Mouse (Mus musculus) embryo, embryonic 11 days (tissue): ENCODE results near the gene Fam43b.
A peak's percentile ranks its signal among the peaks of the same experiment; 100 is the strongest.
"Not testable (repeated sequence)": the region's sequence is repeated elsewhere in the genome, so short reads cannot be mapped to it uniquely, and the experiment has no call there.

Experiments
- DNase-seq: peaks from one replicate; pipeline ENCODE4 v3.0.0-alpha.2; 2015

Fam43b gene

GRCm38 (mm10) chr4:138395971-138396645, at the start of gene Fam43b:
Gene Fam43b, minus strand, starts transcription at chr4:138396528.
- DNase-seq, result peak; percentile 49

DNA sequence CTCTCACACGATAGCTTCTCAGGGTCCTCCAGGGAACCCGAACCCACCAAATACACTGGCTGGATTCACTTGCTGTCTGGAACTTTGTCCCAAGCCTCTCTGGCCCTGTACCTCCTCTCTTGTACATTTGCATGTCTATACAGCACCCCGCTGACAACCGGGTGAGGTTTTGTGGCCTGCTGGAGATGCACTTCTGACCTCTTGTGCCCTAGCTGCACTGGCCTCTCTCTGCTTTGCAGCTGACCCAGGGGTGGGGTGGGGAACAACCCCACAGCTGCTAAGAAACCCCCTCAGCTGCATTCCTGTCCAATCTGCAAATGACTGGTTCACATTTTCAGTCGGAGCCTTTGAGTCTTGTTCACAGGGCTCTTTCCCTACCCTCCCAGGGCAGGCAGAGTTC, 48.6 kb upstream of the Fam43b start:
- DNase-seq, result no peak

DNA sequence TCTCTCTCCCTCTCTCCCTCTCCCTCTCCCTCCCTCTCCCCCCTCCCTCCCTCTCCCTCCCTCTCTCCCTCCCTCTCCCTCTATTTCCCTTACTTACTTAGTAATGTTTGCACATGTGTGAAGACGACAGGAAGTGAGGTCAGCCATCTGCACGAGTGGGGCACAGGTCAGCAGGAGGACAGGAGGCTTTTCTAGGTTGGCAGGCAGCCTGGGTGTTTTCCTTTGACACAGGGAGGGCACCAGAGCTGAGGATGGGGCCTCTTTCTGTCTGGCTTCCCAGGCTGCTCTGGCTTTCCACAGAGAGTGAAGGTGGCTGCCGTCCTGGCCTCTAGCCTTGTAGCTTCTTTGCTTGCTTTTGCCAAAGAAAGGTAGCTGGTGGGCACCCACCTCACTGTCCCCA, 43.7 kb upstream of the Fam43b start:
- DNase-seq, result no peak

GRCm38 (mm10) chr4:138434347-138435316, 38.3 kb upstream of the Fam43b start, which contains the start of gene Mul1:
Gene Mul1, plus strand, starts transcription at chr4:138434671.
- DNase-seq, result peak; percentile 96

DNA sequence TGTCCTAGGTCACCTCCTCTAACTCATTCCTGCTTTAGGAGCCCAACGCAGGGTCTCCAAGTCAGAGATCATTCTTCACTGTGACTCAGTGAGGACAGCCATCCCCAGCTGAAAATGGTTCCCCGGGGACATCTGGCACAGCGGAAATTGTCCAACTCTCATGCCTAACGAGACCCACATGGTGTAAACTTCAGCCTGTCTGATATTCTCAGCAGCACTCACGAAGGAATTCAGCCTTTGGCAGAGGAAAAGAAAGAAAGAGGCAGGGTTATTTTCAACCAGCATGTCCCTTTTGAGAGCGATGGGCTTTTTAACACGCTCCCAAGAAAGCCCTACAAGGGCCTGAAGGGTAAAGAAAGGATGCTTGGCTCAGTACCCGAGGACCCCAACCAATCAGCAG, 35.0 kb upstream of the Fam43b start:
- DNase-seq, result no peak

DNA sequence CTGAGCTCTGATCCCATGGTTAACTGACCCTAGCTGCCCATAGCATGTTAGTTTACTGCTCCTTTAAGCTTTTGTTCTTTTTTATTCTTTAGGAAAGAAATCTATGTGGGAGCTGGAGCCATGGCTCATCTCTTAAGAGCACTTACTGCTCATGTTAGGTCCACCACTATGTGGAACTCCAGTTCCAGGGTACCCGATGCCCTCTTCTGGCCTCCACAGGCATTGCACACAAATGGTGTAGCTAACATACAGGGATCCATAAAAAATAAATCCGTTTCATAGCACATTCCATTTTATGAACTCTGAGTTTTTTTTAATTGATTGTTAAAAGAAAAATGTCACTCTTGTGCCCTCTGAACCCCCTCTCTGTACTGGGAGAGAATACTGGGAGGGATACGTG, 33.5 kb upstream of the Fam43b start:
- no peak for DNase-seq

DNA sequence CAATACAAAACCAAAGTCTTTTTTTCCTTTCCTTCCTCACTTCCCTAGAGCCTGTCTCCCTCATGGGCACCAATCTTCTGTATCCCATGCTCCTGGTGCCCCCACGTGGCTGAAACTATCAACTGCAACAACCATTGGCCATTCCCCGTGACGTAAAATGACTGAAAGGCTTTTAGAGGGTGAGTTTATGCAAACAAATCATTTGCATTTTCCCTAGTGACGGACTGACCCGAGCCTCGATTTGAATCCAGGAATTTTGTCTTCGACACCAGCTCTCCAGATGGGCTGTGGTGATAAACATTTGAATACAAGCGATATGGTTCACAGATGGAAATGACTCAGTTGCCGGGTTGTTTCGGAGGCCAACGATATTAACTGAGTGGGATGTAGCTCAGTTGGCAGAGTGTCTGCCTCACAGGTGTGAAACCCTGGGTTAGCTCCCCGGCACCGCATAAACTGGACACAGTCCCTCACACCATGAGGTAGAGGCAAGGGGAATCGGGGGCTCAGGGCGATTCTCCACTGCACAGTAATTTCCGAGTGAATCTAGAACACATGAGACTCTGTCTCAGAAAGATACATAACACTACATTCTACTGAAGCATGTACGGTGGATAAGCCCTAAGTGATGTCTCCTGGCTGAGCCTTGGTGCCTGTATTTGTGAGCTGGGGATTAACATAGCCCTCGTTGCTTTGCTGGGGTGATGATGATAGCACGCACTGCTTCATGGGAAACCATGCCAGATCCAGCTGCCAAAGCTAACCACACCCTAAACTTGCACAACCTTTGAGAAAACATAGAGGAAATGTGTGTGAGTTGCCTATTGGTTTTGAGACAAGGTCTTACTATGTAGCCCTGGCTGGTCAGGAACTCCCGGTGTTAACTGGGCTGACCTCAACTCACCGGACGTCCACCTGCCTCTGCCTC, 30.7 kb upstream of the Fam43b start:
- DNase-seq, result peak; percentile 78

- not testable (repeated sequence) for DNase-seq
Observed at GRCm38 (mm10) chr4:138425604-138426003, 29.3 kb upstream of the Fam43b start.

- no peak for DNase-seq
Observed at GRCm38 (mm10) chr4:138425028-138425427, 28.7 kb upstream of the Fam43b start.

DNA sequence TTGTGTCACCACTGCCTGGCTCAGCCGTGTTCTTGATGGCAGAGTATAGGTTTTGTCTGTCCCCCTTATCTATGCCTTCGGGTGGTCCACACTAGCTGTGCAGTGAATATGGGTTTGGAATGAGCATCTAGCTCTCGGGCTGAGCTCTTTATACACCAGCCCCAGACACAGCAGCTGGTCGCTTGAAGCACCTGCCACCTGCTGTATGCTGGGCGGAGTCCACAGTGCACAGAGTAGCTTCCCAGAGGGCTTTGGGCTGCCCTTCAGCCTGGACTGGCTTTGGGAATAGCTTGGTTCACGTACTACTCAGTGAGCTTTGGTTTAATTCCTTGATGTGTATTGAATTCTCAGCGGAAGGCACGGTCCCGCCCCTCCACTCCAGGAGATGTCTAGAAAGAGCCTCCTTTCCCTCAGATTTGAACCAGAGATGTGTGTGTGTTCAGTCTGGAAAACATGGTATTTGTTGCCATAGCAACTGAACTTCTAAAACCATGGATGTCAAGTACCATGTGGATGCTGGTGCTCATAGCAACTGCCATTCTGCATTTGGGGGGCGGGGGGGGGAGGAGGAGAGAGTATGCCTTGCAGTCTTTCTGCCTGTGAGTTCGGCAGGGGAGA, 22.1 kb upstream of the Fam43b start:
- no peak for DNase-seq

DNA sequence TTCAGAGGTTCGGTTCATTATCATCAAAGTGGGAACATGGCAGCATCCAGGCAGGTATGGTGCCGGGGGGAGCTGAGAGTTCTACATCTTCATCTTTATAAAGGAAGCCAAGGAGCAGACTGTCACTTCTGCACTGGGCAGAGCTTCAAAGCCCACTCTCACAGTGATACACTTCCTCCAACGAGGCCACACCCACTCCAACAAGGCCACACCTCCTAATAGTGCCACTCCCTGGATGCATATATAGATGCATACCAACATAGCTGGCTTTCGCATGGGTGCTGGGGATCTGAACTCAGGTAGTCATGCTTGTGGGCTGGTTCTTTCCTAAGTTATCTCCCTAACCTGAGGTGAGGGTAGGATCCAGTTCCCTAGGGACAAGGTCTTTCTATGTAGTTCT, 21.6 kb upstream of the Fam43b start:
- DNase-seq, result no peak

- DNase-seq, result no peak
Observed at GRCm38 (mm10) chr4:138416414-138416813, 20.1 kb upstream of the Fam43b start.

- DNase-seq, result no peak
Observed at GRCm38 (mm10) chr4:138415991-138416390, 19.7 kb upstream of the Fam43b start.

- DNase-seq, result no peak
Observed at GRCm38 (mm10) chr4:138414725-138415124, 18.4 kb upstream of the Fam43b start.

GRCm38 (mm10) chr4:138411504-138412121, 15.3 kb upstream of the Fam43b start:
- DNase-seq, result no peak

- DNase-seq, result no peak
Observed at GRCm38 (mm10) chr4:138411011-138411410, 14.7 kb upstream of the Fam43b start.

DNA sequence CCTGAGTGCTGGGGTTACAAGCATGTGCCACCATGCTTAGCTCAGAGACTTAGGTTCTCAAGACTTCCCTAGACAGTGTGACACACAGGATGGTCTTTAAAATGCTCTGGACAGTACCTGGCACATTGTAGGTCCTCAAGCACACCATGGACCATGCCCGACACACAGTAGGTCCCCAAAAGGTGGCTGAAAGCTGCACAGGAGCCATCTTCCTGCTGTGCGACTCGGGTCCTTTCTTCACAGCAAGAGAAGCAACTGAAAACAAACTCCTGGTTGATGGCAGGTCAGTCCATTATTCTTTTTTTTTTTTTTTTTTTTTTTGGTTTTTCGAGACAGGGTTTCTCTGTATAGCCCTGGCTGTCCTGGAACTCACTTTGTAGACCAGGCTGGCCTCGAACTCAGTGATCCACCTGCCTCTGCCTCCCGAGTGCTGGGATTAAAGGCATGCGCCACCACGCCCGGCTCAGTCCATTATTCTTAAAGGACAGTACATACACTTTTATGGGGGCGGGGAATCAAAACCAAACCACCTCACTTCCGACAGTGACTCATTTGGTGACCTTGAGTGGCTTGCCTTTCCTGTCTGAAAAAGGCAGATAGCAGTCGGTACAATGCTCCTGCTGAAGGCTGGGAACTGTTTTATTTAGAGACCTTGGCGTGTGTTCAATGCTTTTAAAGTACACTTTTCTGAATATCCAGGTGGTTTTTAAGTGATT, 11.3 kb upstream of the Fam43b start:
- no peak for DNase-seq

DNA sequence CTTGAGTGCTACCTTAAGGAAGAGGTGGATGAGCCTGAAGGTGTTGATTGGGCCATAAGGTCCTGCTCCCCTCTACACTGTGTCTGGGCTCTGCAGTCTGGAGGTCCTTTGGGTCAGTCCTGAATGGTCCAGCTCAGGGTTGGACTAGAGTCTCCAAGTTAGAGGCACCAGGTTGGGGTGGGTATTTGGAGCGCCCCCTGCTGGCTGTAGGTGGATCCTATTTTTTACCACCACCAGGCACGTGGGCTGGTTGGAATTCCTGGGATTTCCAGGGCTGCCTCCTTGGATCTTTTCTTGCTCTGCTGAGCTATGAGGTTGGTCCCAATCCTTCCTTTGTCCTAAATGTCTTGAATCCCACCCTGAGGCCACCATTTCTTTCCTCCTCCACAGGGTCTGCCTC, 8.5 kb upstream of the Fam43b start:
- DNase-seq, result peak; percentile 27

DNA sequence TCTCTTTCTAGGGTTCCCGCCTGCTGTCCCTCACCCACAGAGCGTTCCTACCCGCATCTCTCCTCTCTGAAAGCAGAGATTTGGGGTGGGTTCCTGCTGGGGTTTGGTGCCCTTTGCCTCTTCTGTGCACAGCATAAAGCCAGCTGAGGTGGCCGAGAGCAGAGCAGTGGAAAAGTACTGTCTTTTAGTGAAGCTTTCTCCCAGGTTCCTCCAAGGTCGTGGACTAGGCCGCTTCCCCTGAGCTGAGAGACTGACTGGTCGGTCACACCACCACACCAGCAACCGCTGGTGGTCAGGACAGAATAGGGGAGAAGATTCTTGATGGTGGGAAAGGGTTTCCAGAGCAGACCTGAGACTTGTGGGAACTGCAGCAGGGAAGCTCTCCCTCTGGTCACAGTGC, 383 bp upstream of the Fam43b start:
- DNase-seq, result no peak

DNA sequence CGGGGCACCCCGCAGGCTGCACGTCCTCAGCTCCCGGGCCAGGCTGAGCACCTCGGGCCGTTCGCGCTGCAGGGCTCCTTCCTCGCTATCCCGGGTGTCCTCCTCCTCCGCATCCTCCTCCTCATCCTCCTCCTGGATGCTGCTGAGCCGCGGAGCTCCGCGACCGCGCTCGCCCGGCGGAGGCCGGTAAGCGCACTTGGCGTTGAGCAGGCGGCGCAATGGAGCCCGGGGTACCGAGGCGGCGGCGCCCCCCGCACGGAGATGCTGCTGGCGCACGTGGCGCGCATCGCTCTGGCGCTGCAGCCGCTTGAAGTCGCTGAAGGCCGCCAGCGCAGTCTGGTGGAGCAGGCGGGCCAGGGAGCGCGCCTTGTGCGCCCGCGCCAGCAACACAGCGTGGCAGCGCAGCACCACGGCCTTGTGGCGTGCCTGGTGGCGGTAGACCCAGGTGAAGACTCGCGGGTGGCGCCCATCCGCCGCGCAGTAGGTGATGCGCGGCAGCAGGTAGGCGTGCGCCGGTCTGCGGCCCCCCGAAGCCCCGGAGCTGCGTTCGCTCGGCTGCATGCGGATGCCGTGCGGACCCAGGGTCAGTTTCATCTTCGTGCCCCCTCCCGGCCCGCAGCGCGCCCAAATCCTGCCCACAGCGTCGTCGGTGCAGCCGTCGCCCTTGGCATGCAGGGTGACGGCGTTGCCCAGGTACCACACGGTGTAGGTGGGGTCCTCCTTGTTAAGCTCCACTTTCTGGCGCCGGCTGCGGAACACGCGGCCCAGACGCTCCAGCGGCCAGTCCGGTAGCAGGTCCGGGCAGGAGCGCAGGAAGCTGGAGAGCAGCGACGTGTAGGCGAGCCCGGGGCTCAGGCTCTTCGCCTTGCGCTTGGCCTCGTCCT, 999 bp downstream of the Fam43b start:
- peak; percentile 57 for DNase-seq
